Mouse (Mus musculus) forebrain, embryonic 11.5 days (tissue): ENCODE results near the gene Gpalpp1. TPM values are rescaled to one million over a fixed set of nuclear protein-coding genes. Genes with fewer than 3 reads are reported as not detected.

Experiments used
- ATAC-seq: fragments of 200-750 bp; cut with Nextera tagmentation; replicated peaks from 2 replicates; pipeline ENCODE4 v1.8.0; 2017; ENCODE audit warnings: moderate TSS enrichment; ENCODE audit not compliant: low FRiP score
- DNase-seq: peaks from one replicate; pipeline ENCODE4 v3.0.0-alpha.2; 2017; ENCODE audit warnings: low spot score
- H3K27ac ChIP-seq: fragments of 300-500 bp; sonication (generic); 2 replicates; pipeline ENCODE4 v1.5.1; 2014; ENCODE audit warnings: low read depth, low read length
- H3K27me3 ChIP-seq: fragments of 300-500 bp; sonication (generic); 2 replicates; pipeline ENCODE4 v1.6.1; 2014; ENCODE audit warnings: mild to moderate bottlenecking, low read length, mixed read lengths; ENCODE audit not compliant: control insufficient read depth, insufficient read depth
- H3K36me3 ChIP-seq: fragments of 300-500 bp; sonication (generic); 2 replicates; pipeline ENCODE4 v1.6.1; 2014; ENCODE audit warnings: mild to moderate bottlenecking, low read length, moderate library complexity, mixed read lengths; ENCODE audit not compliant: control insufficient read depth, insufficient read depth
- H3K4me1 ChIP-seq: fragments of 300-500 bp; sonication (generic); replicated peaks from 2 replicates; pipeline ENCODE4 v1.6.1; 2014; ENCODE audit warnings: low read length, mixed read lengths; ENCODE audit not compliant: control insufficient read depth, insufficient read depth
- H3K4me2 ChIP-seq: fragments of 300-500 bp; sonication (generic); 2 replicates; pipeline ENCODE4 v1.6.1; 2014; ENCODE audit warnings: low read depth, mild to moderate bottlenecking, low read length, moderate library complexity, mixed read lengths; ENCODE audit not compliant: severe bottlenecking
- H3K4me3 ChIP-seq: fragments of 300-500 bp; sonication (generic); 2 replicates; pipeline ENCODE4 v1.5.1; 2014; ENCODE audit warnings: low read depth, low read length
- H3K9ac ChIP-seq: fragments of 300-500 bp; sonication (generic); 2 replicates; pipeline ENCODE4 v1.6.1; 2014; ENCODE audit warnings: low read length
- H3K9me3 ChIP-seq: fragments of 300-500 bp; sonication (generic); 2 replicates; pipeline ENCODE4 v1.6.1; 2016; ENCODE audit warnings: low read length, mixed read lengths; ENCODE audit not compliant: control insufficient read depth
- WGBS: fragments of 180-500 bp; shearing (Covaris S2); extraction: QIAGEN DNeasy Blood & Tissue Kit; methylation state at CpG from one replicate; pipeline ENCODE4 v1.1.7; 2014; 5-methylcytosine and 5-hydroxymethylcytosine counted together
- polyA plus RNA-seq: library from polyadenylated mRNA; unstranded; fragments of >200 nt; fragmentation: Nextera tagmentation; extraction: Ambion mirVana; gene quantifications from 2 replicates; pipeline ENCODE4 v1.2.1, GENCODE M21; 2014

Gpalpp1 gene
- polyA plus RNA-seq, 1 experiment from 2014 or later: 20.5 TPM

- ATAC-seq (no peak), DNase-seq (no peak)
- H3K9me3 ChIP-seq: no peaks in the 10 kb centered on the region
- H3K27me3 ChIP-seq: no peaks in the 10 kb centered on the region
- peaks cover 4% of the 10 kb centered on the region; the same call in 1 of the 2 replicates for H3K4me1 ChIP-seq
- no peak overlapping the region for H3K4me2 ChIP-seq
- WGBS: 80% methylated on average over 11 of the region's 11 CpGs
- no peaks in the 10 kb centered on the region for H3K36me3 ChIP-seq
- no peak overlapping the region for H3K27ac ChIP-seq
- no peak overlapping the region; the same call in 1 of the 2 replicates for H3K9ac ChIP-seq
- no peak overlapping the region for H3K4me3 ChIP-seq
These were observed 39.9 kb upstream of the Gpalpp1 start for GRCm38 (mm10) chr14:76150499-76150898.

GRCm38 (mm10) chr14:76149531-76150179 is 39.1 kb upstream of the Gpalpp1 start:
- no peak overlapping the region for H3K27ac ChIP-seq
- 43% methylated on average over 13 of the region's 13 CpGs for WGBS

GRCm38 (mm10) chr14:76148294-76148693 is 37.7 kb upstream of the Gpalpp1 start:
- WGBS: 94% methylated on average over 10 of the region's 10 CpGs
- Histone ChIP-seq H3K9ac (no peak overlapping the region), H3K27ac (no peak overlapping the region), H3K4me2 (no peak overlapping the region), H3K4me3 (no peak overlapping the region), H3K27me3 (no peaks in the 10 kb centered on the region), H3K36me3 (no peaks in the 10 kb centered on the region), H3K4me1 (peaks cover 4% of the 10 kb centered on the region; the same call in 1 of the 2 replicates), H3K9me3 (no peaks in the 10 kb centered on the region)
- DNase-seq (no peak), ATAC-seq (no peak)

More at GRCm38 (mm10) chr14:76149531-76150179, 39.1 kb upstream of the Gpalpp1 start:
- Histone ChIP-seq H3K9me3 (no peaks in the 10 kb centered on the region), H3K4me2 (peak overlapping the region; percentile 21; the same call in 1 of the 2 replicates), H3K27me3 (no peaks in the 10 kb centered on the region), H3K9ac (no peak overlapping the region), H3K4me3 (no peak overlapping the region), H3K36me3 (no peaks in the 10 kb centered on the region), H3K4me1 (peaks cover 4% of the 10 kb centered on the region; the same call in 1 of the 2 replicates)
- ATAC-seq (no peak), DNase-seq (peak; percentile 56)

- peaks cover 2% of the 10 kb centered on the region; the same call in 1 of the 2 replicates for H3K4me1 ChIP-seq
- ATAC-seq (no peak), DNase-seq (no peak)
- WGBS: 83% methylated on average over 6 of the region's 6 CpGs
- H3K27ac ChIP-seq: no peak overlapping the region
- H3K4me2 ChIP-seq: no peak overlapping the region
- no peaks in the 10 kb centered on the region for H3K9me3 ChIP-seq
- no peak overlapping the region for H3K9ac ChIP-seq
- H3K4me3 ChIP-seq: no peak overlapping the region
- no peaks in the 10 kb centered on the region for H3K27me3 ChIP-seq
- no peaks in the 10 kb centered on the region for H3K36me3 ChIP-seq
These were observed 36.5 kb upstream of the Gpalpp1 start for GRCm38 (mm10) chr14:76147061-76147460.

- no peaks in the 10 kb centered on the region for H3K9me3 ChIP-seq
- no peaks in the 10 kb centered on the region for H3K27me3 ChIP-seq
- H3K27ac ChIP-seq: no peak overlapping the region
- H3K4me2 ChIP-seq: no peak overlapping the region
- H3K4me1 ChIP-seq: 0 out of 2 replicates have a peak, but pooled peaks cover 2% of the 10 kb centered on the region
- no peak overlapping the region for H3K4me3 ChIP-seq
- WGBS: 61% methylated on average over 7 of the region's 7 CpGs
- no peak overlapping the region for H3K9ac ChIP-seq
- H3K36me3 ChIP-seq: no peaks in the 10 kb centered on the region
- DNase-seq: no peak
- no peak for ATAC-seq
These were observed 35.3 kb upstream of the Gpalpp1 start for GRCm38 (mm10) chr14:76145868-76146267.

GRCm38 (mm10) chr14:76145248-76145647 is 34.7 kb upstream of the Gpalpp1 start:
- 81% methylated on average over 1 of the region's 1 CpGs for WGBS

GRCm38 (mm10) chr14:76134975-76135374 is 24.4 kb upstream of the Gpalpp1 start:
- H3K4me2 ChIP-seq: no peak overlapping the region
- H3K4me1 ChIP-seq: no peaks in the 10 kb centered on the region
- H3K9me3 ChIP-seq: no peaks in the 10 kb centered on the region
- no peaks in the 10 kb centered on the region for H3K27me3 ChIP-seq
- no peak for DNase-seq
- H3K27ac ChIP-seq: no peak overlapping the region
- no peak overlapping the region for H3K9ac ChIP-seq
- WGBS: 97% methylated on average over 4 of the region's 4 CpGs
- ATAC-seq: no peak
- no peak overlapping the region for H3K4me3 ChIP-seq
- peaks cover 10% of the 10 kb centered on the region; the same call in 1 of the 2 replicates for H3K36me3 ChIP-seq

More at GRCm38 (mm10) chr14:76145248-76145647, 34.7 kb upstream of the Gpalpp1 start:
- no peak for DNase-seq
- H3K36me3 ChIP-seq: no peaks in the 10 kb centered on the region
- ATAC-seq: no peak
- no peak overlapping the region for H3K4me2 ChIP-seq
- no peak overlapping the region for H3K4me3 ChIP-seq
- no peaks in the 10 kb centered on the region for H3K9me3 ChIP-seq
- no peak overlapping the region for H3K27ac ChIP-seq
- H3K9ac ChIP-seq: no peak overlapping the region
- H3K4me1 ChIP-seq: no peaks in the 10 kb centered on the region
- no peaks in the 10 kb centered on the region for H3K27me3 ChIP-seq

GRCm38 (mm10) chr14:76128174-76128573 is 17.6 kb upstream of the Gpalpp1 start:
- 93% methylated on average over 4 of the region's 4 CpGs for WGBS
- no peaks in the 10 kb centered on the region for H3K9me3 ChIP-seq
- peaks cover 9% of the 10 kb centered on the region; the same call in 1 of the 2 replicates for H3K36me3 ChIP-seq
- no peak overlapping the region for H3K27ac ChIP-seq
- H3K9ac ChIP-seq: no peak overlapping the region
- H3K4me3 ChIP-seq: no peak overlapping the region
- H3K4me1 ChIP-seq: no peaks in the 10 kb centered on the region
- no peaks in the 10 kb centered on the region for H3K27me3 ChIP-seq
- H3K4me2 ChIP-seq: no peak overlapping the region
- DNase-seq (no peak), ATAC-seq (no peak)

- Histone ChIP-seq H3K27ac (no peak overlapping the region), H3K36me3 (peaks cover 3% of the 10 kb centered on the region; the same call in 1 of the 2 replicates), H3K4me3 (no peak overlapping the region), H3K9ac (no peak overlapping the region), H3K9me3 (no peaks in the 10 kb centered on the region), H3K4me2 (no peak overlapping the region), H3K4me1 (no peaks in the 10 kb centered on the region), H3K27me3 (no peaks in the 10 kb centered on the region)
- 74% methylated on average over 3 of the region's 3 CpGs for WGBS
- ATAC-seq (no peak), DNase-seq (no peak)
These were observed 16.8 kb upstream of the Gpalpp1 start for GRCm38 (mm10) chr14:76127311-76127710.
